Mouse (Mus musculus) embryo, embryonic 9.5 days (tissue): Measurements from ENCODE around the gene Gm765.

Experiments used
- DNase-seq: peaks from one replicate; pipeline ENCODE4 v3.0.0-alpha.2; 2017; ENCODE audit errors: extremely low spot score

The Gm765 gene

GRCm38 (mm10) chr6:98221970-98222369 lies 120.6 kb downstream of the Gm765 start:
- DNase-seq = no peak

- DNase-seq = no peak
Measured at GRCm38 (mm10) chr6:98212225-98212624, 130.3 kb downstream of the Gm765 start.

GRCm38 (mm10) chr6:98210237-98210636 lies 132.3 kb downstream of the Gm765 start:
- DNase-seq = no peak

DNA sequence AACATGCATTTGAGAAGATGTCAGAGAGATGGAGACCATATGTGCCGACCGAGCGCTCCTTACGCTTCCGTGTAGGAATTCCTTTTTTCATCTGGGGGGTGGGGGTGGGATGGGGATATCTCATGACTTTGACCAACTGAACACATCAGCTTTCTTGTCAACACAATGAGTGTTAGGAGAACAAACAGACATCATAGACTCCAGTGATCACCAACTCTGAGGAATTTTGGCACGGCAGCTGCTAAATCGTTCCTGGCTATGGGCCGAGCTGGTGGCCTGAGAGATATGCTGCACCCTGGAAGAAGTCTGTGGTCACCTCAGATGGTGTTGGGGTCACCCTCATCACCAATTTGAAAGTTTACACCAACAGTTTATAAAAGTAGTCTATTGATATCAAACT lies 134.5 kb downstream of the Gm765 start:
- no peak for DNase-seq

- no peak for DNase-seq
Measured at GRCm38 (mm10) chr6:98198706-98199105, 143.8 kb downstream of the Gm765 start.

DNA sequence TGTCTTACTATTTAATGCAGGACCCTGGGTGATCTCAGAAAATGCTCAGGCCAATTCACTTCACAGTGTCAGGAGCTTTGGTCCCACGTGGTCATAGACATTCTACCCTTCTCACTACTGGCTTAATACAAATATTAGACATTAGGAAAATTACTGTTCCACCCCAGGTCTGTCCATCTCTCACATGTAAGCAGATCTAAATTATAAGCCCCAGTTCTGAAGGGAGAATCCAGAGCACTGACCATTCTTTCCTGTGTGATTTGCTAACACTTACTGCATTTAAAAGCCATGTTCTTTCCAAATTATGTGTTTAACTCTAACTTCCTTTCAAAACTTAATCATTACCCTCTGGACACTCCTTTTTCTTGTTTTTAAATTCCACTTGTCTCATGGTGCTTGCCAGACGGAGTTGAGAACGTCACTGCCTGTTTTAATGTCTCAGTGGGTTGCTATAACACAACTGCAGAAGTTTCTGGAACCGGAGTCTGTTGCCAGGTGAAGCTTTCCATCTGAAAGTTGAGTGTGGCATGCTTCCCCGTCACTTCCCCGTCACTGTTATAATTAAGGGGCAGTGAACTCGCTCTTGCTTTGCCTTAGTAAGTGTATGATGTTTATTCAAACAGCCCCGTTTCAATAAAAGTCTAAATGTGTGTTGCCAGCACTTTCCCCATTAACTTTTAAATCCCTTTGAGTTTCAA lies 151.7 kb downstream of the Gm765 start:
- no peak for DNase-seq
